Mouse (Mus musculus) heart, adult 8-10 months (tissue): Measurements from ENCODE around the gene Akr1c13. TPM values are rescaled to one million over a fixed set of nuclear protein-coding genes. Genes with fewer than 3 reads are reported as not detected.
"Not testable (repeated sequence)": the region's sequence is repeated elsewhere in the genome, so short reads cannot be mapped to it uniquely, and the experiment has no call there.

Experiments used
- DNase-seq: peaks from one replicate; pipeline ENCODE4 v3.0.0; 2022; ENCODE audit warnings: low spot score
- total RNA-seq, 4 experiments: library from RNA; stranded (reverse); gene quantifications; 2 replicates each; pipeline ENCODE4 v1.2.4; 2022

Akr1c13 gene
- 1 to 10 TPM in 3 of 4 experiments, under 1 TPM in 1; 0.76 to 2.2 (median 1.8) TPM for total RNA-seq

DNA sequence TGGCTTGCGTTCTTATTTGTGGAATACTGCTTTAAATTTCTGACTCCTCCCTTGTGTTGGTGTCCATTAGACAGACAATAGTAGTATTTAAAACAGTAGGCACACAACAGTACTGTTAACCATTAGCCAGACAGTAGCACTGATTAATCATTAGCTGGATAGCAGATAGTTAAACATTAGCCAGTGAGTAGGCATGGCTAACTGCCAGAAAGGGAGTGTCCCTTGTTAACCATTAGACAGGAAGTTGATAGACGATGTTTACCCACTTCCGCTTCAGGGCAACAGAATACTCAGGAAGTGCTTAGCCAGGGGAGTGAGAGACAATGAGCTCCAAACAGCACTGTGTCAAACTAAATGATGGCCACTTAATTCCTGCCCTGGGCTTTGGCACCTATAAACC is at the start of gene Akr1c13:
Gene Akr1c13 (plus strand): TSS at position 247 of the 400 bp plus-strand sequence.
- DNase-seq, result peak; percentile 27

DNA sequence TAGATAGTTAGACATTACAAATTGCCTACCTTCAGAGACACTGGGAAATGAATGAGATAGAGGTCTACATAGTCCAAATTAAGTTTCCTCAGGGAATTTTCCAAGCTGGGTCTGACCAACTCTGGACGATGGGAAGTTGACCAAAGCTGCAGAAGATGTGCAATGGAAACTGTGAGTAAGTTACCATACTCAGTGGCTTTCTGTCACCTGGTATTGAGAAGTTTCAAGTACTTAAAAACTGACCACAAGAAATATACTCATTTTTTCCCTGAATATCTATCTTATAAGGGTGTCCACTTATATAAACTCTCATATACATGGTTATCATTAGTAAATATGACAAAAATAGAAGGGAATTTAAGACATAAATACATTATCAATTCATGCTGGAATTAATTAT is 46.7 kb upstream of the Akr1c13 start:
- DNase-seq, result no peak

DNA sequence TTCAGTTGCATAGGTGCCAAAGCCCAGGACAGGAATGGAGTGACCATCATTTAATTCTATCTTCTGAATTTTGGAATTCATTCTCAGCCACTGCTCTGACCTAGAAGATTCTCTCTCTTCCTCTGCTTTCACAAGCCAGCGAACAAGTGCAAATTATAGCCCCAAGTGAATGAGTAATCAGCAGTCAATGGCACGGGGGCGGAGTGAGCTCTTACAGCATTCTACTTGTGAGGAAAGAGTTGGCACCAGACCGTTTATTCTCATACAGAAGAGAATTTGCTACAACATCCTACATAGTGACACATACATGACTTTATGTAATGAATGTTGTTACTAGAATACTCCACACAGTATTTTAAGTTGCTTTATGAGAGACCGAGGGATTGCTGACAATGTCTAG is 40.4 kb upstream of the Akr1c13 start, which contains the start of gene Akr1c18:
Gene Akr1c18 (minus strand): TSS at position 137 of the 400 bp plus-strand sequence.
- DNase-seq, result no peak

DNA sequence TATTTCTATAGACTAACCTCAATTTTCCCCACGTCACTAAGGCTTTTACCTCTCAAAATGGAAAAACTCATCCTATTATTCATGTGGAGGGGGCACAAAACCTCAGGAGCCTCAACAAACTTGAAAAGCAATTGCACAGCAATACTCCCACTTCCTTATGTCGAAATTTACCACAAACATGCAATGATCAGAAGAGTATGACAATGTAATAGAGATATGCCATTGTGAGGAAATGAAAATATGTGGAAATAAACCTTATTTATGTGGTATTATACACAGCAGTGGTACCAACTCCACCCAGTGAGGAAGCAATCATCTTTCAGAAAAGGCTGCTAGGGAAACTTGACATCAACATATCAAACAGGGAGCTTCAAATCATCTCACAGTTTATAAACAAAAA is 38.0 kb upstream of the Akr1c13 start:
- DNase-seq, result no peak

DNA sequence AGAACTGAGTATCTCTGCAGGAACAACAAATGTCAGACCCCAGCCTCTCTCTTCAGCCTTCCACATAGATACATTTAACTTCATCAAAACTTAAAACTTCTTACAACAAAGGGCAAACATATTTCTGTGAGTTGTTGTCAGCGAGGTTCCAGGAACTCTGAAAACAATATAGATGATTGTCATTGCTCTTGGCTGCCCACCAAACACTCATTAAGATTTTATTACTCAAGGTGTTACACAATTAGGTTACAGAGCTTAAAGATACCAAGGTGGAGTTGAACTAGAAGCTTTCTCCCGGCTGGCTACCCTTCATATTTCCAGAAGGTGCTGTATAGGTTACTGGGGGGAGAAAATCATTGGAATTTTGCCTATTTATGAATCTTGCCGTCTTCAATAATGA is 37.4 kb upstream of the Akr1c13 start:
- DNase-seq, result no peak

DNA sequence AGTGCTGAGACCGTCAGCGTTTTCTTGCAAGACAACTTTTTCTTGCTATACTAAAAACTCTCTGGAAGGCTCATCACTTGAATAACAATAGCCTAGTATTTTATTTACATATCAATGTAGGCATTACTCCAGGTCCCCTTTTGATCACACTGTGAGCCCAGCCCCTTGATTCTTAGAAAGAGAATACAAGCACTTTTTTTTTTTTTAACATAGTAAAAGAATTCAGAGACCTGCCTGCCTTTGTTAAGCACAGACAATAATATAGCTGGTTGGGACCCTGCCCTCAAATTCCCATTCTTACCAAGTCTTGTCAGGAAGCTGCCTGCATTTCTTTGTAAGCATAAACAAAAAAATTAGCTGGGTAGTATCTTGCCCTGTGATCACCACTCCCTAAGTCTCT is 35.7 kb upstream of the Akr1c13 start:
- DNase-seq, result no peak

DNA sequence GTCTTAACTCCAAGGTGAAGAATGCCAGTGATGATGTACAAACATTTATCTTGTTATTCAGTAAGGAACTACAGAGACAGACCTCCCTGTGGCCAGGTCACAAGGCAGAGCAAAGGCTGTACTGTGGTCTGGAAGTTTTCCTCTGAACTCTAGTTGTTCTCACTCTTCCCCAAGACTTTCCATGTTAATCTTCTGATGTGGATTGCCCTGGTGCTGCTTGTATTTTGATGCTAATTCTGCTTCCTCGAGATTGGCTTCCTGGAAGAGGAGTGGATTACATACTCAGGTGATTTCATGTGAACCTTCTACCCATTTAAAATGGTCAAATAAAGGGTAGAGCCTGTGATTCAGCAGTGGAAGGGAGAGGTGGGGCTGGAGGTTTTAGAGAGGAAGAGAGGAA is 22.9 kb upstream of the Akr1c13 start:
- no peak for DNase-seq

DNA sequence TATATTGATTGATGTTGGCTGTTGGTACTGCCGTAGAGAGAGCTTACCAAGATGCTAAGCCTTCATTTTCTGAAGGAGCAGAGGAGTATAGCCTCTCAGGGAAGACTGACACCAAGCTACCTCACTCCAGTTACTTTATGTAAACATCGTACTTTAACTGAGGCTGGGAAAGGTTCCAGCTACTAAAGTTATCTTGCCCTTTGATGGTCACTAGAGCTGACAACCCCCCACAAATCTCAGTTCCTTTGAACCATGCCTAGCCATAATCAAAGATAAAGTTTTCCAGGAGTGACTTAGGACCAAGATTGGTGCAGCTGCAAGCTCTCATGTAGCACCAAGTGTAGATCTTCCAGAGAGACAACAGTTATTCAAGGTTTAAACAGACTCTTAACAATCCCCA is 18.0 kb upstream of the Akr1c13 start:
- no peak for DNase-seq

DNA sequence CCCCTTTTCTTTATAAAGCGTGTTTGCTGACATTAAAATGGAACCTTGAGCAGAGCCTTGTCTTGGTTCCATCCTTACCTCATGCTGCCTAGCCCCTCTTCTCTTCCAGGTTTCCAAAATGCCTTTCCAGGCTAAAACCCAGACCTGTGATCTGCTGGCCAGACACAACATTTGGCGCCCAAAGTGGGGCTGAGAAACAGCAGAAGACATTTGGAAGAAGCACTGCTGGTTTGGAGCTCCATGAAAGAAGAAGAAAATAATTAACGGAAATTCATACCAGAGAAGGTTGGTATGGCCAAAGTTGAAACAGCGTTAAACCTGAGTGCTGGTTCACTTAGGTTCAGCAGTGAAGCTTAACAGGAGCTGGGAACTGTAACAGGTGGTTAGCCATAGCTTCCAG is 9.6 kb upstream of the Akr1c13 start:
- DNase-seq, result not testable (repeated sequence)

DNA sequence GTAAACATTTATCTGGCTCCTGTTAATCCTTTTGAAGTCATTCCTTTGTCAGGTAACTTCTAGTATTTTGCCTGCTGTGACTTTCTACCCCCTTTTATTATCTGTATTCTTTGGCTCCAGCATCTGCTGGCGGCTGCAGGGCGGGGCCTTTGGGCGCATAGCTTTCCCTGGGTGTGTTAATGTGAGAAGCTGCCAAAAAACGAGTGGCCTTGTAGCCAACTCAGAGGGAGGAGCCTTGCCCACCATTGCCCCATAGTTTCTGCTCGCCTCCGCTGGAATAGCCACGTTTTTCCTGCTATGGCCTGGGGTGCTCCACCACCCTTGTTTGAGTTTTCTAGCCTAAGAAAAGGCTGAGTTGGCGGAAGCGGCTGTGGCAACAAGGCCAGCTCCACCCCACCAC is 7.8 kb upstream of the Akr1c13 start:
- DNase-seq, result no peak

DNA sequence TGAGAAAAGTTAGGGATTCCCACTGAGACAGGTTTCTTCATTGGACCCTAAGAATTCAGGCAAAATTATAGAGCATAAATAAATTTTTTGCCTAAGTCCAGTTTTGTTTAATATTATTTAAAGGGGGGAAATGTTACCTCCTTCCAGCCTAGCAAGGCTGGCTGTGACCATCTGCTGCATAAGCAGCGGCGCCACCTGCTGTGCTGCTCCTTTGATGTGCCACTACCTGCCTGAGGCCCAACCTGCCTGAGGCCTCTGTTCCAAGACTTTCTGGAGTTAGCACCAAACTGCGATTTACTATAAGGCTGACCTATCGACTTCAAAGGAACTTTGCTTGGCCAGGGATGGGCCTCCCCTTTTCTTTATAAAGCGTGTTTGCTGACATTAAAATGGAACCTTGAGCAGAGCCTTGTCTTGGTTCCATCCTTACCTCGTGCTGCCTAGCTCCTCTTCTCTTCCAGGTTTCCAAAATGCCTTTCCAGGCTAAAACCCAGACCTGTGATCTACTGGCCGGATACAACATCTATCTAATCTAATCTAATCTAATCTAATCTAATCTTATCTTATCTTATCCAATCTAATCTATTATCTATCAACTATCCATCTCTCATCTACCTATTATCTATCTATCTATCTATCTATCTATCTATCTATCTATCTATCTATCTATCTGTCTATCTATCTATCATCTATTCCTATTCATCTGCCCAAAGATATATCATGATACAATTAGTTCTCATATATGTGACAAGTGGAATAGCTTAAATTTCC is 4.1 kb upstream of the Akr1c13 start:
- DNase-seq, result not testable (repeated sequence)

DNA sequence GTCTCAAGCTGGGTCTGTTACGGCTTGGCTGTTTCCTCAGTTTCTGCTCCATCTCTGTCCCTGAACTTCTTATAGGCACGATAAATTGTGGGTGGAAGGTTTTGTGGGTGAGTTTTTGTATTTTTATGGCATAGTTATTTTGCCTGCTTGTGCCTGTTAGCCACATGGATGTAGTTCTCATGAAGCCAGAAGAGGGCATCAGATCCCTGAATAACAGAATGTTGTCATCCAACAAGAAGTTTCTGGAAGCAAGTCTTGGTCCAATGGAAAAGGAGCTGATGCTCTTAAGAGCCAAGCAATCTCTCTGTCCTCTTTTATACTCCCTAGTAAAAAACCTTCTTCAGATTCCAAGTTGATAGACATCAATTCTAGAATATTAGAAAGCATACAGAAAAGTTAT is 2.8 kb upstream of the Akr1c13 start:
- DNase-seq, result peak; percentile 31

DNA sequence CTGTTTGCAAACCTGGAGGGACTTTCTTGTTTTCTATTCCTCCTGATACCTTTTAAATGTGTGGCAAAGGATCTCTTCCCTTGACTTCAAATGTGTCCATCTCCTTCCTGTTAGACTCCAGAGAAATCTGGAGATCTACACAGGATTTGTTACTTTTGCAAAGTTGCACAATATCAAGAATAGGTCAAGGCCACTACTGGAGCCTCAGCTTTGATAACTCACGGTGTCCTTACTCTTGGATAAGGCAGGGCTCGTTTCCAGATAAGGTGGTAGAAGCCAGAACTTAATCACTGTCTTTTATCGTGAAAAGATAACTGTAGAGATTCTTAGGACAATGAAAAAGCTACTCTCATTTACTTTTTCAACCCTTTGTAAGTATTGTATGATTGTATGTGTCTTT is 1.6 kb downstream of the Akr1c13 start:
- DNase-seq, result no peak

DNA sequence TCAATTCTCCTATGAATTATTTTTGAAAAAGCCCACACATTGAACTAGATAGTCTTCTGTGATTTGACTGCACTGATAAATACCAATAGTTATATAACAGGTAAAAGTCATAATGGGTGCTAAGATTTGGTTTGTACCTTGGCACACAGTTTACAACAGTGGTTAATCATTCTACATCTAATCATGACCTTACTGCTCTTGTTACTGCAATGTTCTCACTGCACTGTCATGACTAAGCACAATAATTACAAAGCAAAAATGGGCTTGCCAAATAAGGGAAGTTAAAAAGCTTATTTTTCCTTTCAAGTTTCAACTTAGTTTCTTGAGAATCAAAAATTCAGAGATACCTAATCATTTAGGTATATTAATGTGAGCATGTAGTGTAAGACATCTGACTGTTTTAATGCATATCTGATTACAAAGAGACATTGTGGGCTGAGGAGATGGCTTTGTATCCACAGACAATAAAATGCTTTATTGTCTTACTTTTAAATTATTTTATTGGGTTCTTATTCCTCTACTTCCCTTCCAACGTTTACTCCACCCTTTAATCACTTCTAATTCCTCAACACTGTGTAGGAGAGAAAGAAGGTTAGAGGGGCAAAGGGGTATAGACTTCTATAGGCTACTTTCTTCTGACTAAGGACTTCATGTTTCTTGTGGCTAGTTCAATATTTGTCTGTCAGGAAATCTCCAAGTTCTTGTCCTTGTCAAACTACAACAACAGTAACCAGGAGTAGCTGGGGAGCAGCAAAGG is 15.4 kb downstream of the Akr1c13 start:
- DNase-seq, result no peak

DNA sequence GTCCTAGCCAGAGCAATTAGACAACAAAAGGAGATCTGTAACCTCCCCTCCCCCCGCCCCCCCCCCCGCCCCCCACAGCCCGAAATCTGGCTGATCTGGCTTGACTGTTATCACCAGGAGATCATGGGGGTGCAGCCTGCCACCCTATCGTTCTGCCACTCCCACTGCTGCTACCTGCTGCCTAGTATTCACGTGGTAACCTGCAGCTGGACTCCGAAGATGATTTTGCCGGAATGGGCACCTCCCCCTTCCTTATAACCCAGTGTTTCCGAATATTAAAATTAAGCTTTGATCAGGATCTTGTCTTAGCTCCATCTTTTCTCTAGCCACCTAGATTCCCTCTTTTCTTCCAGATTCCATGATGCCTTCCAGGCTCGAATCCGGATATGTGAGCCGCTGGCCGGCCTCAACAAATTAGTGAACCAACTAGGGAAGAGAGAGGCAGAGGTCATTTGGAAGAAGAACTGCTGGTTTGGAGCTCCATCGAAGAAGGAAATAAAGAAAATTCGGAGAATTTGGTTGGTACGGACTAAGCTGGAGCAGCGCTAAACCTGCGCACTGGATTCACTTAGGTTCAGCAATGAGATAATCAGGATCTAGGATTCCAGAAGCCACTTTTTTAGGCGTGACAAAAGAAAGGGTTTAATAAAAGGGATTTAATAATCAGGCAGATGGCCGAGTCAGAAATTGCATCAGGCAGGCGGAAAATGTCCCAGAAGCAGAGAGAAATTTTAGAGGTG is 20.8 kb downstream of the Akr1c13 start:
- DNase-seq, result no peak

DNA sequence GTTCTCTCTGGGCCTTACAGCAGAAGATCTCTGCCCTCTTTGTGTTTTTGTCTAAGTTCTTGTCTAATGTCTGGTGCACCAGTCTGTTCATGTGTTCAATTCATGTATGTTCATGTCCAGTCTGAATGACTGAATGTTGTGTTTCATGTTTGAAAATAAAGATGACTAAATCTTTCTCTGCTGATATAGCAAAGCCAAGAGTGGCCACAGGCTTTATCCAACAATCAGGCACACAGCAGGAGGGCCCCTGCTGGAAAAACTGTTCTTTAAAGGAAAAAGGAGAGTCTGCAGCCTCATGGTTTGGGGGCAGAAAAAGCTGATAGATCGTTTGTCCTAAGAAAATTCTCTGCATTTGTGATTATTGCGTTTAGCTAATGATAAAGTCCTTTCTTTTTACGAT is 21.4 kb downstream of the Akr1c13 start:
- DNase-seq, result no peak

DNA sequence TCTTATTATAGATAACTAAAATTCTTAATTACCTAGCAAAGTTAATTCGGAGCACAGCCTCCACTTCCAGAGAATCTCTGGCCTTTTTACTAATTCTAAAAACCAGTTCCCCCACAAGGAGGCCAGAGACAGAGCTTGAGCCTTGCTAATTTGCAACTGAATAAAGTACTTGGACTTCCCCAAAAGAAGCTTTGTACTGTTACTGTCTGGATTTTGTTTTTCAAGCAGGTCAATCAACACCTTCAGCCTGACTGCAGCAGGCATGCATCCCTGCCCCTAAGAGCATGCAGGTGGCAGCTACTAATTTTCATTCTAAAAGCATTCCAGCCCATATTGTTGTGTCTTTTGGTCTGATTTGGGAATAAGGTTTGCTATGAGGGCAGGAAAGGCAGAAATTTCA is 24.5 kb downstream of the Akr1c13 start:
- DNase-seq, result not testable (repeated sequence)

DNA sequence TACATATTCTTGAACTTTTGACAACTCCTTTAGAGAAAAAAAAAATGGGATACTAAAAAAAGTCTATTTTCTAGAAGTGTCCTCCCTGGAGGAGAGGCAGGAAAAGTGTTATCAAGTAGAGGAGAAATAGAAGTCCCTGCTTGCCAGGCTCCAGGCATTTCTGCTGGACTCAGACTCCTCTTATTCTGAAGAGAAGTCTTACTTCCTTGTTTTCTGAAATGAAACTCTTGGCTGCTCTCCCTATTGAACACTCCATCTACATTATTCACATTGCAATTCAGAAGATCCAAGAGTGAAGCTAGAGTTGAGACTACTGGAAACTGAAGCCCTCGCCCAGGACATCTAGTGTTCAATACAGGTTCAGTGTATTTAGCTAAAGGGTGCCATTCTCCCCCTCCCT is 37.5 kb downstream of the Akr1c13 start, which contains the start of gene Akr1c19:
Gene Akr1c19 (plus strand): TSS at position 260 of the 400 bp plus-strand sequence.
- DNase-seq, result peak; percentile 67

DNA sequence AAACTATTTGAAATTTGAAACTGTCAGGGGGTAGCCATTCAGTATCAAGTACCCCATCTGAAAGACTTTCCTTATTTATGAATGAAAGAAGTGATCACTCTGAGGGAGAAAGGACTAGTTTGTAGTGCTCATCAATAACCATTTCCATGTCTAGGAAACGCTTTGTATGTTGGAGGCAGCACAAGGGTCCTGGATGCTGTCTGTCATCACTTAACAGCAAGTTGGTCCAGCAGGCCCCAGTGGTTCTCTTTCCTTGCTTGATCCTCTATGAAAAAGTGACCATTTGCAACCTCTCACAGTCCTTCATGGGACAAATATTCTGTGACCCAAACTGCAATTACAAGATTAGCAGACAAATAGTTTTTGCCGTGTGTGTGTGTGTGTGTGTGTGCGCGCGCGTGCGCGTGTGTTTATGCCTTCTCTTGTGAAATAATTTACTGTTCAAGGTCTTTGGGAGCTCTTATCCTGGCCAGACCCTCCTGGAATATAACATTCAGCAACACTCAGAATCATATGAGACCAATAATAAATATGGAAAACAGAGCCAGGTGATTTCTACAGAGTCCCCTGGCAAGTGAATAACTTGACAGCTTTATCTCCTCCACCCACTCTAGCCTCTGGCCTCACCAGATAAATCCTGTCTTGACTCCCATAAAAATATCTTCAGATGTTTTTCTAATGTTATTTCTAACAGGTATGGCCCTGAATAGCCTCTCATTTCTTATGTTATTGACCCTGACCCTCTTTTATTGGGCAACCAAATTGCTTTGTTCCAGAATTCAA is 40.1 kb downstream of the Akr1c13 start:
- no peak for DNase-seq

DNA sequence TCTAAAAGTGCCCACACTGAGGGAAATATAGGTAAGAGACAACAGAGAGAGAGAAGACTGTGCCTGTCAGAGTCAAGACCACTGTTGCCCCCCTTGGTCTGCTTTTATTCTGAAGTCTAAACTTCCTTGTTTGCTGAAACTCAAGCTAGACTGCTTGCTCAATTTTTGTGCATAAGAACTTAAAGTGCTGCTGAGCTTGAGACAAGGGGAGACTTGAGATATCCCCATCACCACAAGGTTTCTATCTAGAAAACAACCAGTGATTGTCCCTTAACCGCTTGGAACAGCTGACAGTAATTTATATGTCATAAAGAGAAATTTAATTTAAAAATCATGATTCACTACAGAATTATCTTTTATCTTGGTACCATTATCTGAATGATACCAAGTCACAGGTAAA is 42.2 kb downstream of the Akr1c13 start:
- DNase-seq, result no peak

DNA sequence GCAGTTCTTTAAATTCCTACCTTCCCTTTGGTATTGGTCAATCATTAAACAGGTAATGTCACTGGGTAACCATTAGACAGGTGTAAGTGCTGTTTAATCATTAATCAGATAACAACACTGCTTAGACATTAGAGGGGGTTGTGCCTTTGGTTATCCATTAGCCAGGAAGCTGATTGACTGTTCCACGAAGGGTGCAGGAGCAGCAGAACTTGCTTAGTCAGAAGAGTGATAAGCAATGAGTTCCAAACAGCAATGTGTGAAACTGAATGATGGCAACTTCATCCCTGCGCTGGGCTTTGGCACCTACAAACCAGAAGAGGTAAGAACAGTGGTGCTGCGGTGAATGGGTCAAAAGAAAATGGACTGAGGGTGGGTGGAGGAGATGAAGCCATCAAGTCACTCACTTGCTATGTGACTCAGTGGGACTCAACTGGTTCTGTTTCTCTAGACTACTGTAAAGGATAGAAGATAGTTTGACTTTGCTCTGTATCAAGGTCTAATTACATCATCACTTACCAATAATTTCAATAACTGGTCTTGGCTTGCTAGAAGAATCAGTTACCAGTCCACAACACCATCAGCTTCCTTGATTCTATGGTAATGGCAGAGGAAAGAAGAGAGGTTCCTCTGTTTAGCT is 42.7 kb downstream of the Akr1c13 start:
- no peak for DNase-seq
